Mouse (Mus musculus): ENCODE measurements around the gene Ap3b2. TPM values are rescaled to one million over a fixed set of nuclear protein-coding genes. Genes with fewer than 3 reads are reported as not detected.
"Not testable (repeated sequence)": the region's sequence is repeated elsewhere in the genome, so short reads cannot be mapped to it uniquely, and the experiment has no call there.

The Ap3b2 gene
- polyA plus RNA-seq, 1 experiment from 2014 or later = 0.50 TPM

DNA sequence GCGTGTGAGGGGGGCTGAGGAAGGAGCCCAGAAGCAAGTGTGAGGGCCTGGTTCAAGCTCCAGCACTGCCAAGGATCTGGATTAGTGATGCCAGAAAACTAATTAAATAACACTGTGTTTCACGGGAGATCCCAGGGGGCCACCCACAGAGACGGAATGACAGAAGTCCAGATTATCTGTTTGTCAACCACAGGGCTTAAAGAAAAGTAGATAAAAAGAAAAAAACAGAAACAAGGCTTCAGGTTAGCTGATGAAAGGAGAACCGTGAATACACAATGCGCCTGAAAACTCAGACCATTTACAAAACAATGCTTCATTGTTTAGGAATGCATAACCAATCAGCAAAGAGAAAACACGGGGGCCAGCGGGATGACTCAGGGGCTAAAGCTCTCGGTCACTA is 12.9 kb downstream of the Ap3b2 start:
- Histone ChIP-seq H3K36me3 (ENCODE audit: control insufficient read depth, insufficient read depth, low read length) (no peaks in the 10 kb centered on the region), H3K9ac (ENCODE audit: low read length) (no peak overlapping the region), H3K4me2 (ENCODE audit: low read depth, low read length) (no peak overlapping the region), H3K4me3 (ENCODE audit: low read length) (no peak overlapping the region), H3K9me3 (ENCODE audit: control insufficient read depth, low read length) (no peaks in the 10 kb centered on the region), H3K27ac (ENCODE audit: low read length) (no peak overlapping the region), H3K27me3 (ENCODE audit: control insufficient read depth, insufficient read depth, low read depth, low read length) (peaks cover 16% of the 10 kb centered on the region), H3K4me1 (replicated peaks; ENCODE audit: control insufficient read depth, insufficient read depth, low read length) (no peaks in the 10 kb centered on the region)
- no peak for ATAC-seq (ENCODE audit: low read depth)
- 7% methylated on average over 8 of the region's 8 CpGs for WGBS

GRCm38 (mm10) chr7:81479531-81480090 is 14.1 kb downstream of the Ap3b2 start:
- Histone ChIP-seq H3K27ac (ENCODE audit: low read length) (no peak overlapping the region), H3K4me2 (ENCODE audit: low read depth, low read length) (no peak overlapping the region), H3K27me3 (ENCODE audit: control insufficient read depth, insufficient read depth, low read depth, low read length) (peaks cover 16% of the 10 kb centered on the region), H3K9me3 (ENCODE audit: control insufficient read depth, low read length) (no peaks in the 10 kb centered on the region), H3K4me1 (replicated peaks; ENCODE audit: control insufficient read depth, insufficient read depth, low read length) (no peaks in the 10 kb centered on the region), H3K9ac (ENCODE audit: low read length) (no peak overlapping the region), H3K4me3 (ENCODE audit: low read length) (no peak overlapping the region), H3K36me3 (ENCODE audit: control insufficient read depth, insufficient read depth, low read length) (no peaks in the 10 kb centered on the region)
- WGBS = 48% methylated on average over 3 of the region's 3 CpGs
- no peak for ATAC-seq (ENCODE audit: low read depth)

DNA sequence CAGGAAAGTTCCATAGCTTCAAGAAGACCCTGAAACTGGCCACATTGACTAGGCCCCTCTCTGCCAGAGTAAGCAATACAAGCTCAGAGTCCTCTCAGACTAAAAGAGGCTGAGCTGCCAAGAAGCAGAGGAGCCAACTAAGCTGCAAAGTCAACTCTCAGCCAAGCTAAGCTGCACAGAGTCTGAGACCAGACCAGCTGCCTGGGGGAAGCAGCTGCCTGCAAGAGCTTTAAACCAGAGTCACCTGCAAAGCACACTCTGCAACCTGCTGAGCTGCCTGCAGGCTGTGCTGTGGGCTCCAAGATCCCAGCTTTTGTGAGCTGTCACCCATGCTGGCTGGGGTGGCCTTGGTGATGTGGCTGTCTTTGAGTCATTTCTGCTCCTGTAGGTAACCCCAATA is 15.5 kb downstream of the Ap3b2 start:
- H3K4me3 ChIP-seq (ENCODE audit: low read length); H3K9me3 ChIP-seq (ENCODE audit: control insufficient read depth, low read length); H3K9ac ChIP-seq (ENCODE audit: low read length); ATAC-seq (ENCODE audit: low read depth); H3K4me2 ChIP-seq (ENCODE audit: low read depth, low read length); H3K4me1 ChIP-seq (replicated peaks; ENCODE audit: control insufficient read depth, insufficient read depth, low read length); H3K36me3 ChIP-seq (ENCODE audit: control insufficient read depth, insufficient read depth, low read length); H3K27ac ChIP-seq (ENCODE audit: low read length): not testable (repeated sequence)
- H3K27me3 ChIP-seq (ENCODE audit: control insufficient read depth, insufficient read depth, low read depth, low read length) = peaks cover 16% of the 10 kb centered on the region

- Histone ChIP-seq H3K36me3 (ENCODE audit: control insufficient read depth, insufficient read depth, low read length) (no peaks in the 10 kb centered on the region), H3K4me2 (ENCODE audit: low read depth, low read length) (no peak overlapping the region), H3K4me3 (ENCODE audit: low read length) (no peak overlapping the region), H3K27me3 (ENCODE audit: control insufficient read depth, insufficient read depth, low read depth, low read length) (peaks cover 16% of the 10 kb centered on the region), H3K9ac (ENCODE audit: low read length) (no peak overlapping the region), H3K27ac (ENCODE audit: low read length) (no peak overlapping the region), H3K9me3 (ENCODE audit: control insufficient read depth, low read length) (no peaks in the 10 kb centered on the region), H3K4me1 (replicated peaks; ENCODE audit: control insufficient read depth, insufficient read depth, low read length) (no peaks in the 10 kb centered on the region)
- no peak for ATAC-seq (ENCODE audit: low read depth)
- WGBS = 3% methylated on average over 24 of the region's 24 CpGs
These were observed 16.9 kb downstream of the Ap3b2 start for GRCm38 (mm10) chr7:81476833-81477232.

DNA sequence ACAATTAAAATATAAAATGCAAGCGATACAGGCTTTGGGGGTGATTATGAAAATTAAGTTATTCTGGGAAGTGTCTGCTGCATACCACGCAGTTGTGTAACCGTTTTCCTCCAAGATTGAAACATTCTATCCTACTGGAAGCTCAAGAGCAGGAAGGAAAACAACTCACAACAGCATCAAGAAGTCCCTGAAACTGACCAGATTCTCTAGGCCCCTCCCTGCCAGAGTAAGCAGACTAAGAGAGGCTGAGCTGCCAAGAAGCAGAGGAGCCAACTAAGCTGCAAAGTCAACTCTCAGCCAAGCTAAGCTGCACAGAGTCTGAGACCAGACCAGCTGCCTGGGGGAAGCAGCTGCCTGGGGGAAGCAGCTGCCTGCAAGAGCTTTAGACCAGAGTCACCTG is 18.5 kb downstream of the Ap3b2 start:
- H3K27me3 ChIP-seq (ENCODE audit: control insufficient read depth, insufficient read depth, low read depth, low read length) = peaks cover 16% of the 10 kb centered on the region
- H3K9me3 ChIP-seq (ENCODE audit: control insufficient read depth, low read length) = no peaks in the 10 kb centered on the region
- H3K9ac ChIP-seq (ENCODE audit: low read length) = no peak overlapping the region
- ATAC-seq (ENCODE audit: low read depth) = no peak
- WGBS = 69% methylated on average over 3 of the region's 3 CpGs
- H3K4me1 ChIP-seq (replicated peaks; ENCODE audit: control insufficient read depth, insufficient read depth, low read length) = no peaks in the 10 kb centered on the region
- no peak overlapping the region for H3K4me3 ChIP-seq (ENCODE audit: low read length)
- H3K27ac ChIP-seq (ENCODE audit: low read length) = no peak overlapping the region
- H3K4me2 ChIP-seq (ENCODE audit: low read depth, low read length) = no peak overlapping the region
- H3K36me3 ChIP-seq (ENCODE audit: control insufficient read depth, insufficient read depth, low read length) = no peaks in the 10 kb centered on the region

DNA sequence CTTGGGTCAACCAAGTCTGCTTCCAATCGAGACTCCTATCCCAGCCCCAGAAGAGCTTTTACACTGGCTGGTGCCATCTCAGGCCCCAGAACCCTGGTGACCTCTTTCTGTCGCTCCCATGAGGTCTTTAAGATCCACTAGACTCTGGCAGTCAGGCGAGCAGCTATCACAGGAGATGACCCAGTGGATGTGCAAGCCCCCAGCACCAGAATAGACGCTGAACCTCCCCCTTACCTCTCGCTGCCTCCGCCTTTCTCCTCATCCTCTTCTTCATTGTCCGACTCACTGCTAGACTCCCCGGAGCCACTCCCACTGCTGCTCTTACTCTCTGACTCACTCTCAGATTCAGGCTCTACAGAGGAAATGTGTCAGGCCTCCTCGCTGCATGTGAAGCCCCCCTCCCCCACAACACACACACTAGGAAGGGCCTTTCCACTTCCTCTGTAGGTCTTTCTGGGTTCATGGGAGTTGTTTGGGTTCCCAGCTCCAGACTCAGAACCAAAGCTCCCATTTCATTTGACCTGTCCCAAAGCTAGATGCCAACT is 28.7 kb downstream of the Ap3b2 start:
- Histone ChIP-seq H3K4me3 (ENCODE audit: low read length) (no peak overlapping the region), H3K9ac (ENCODE audit: low read length) (no peak overlapping the region), H3K4me2 (ENCODE audit: low read depth, low read length) (no peak overlapping the region), H3K27me3 (ENCODE audit: control insufficient read depth, insufficient read depth, low read depth, low read length) (no peaks in the 10 kb centered on the region), H3K9me3 (ENCODE audit: control insufficient read depth, low read length) (no peaks in the 10 kb centered on the region), H3K4me1 (replicated peaks; ENCODE audit: control insufficient read depth, insufficient read depth, low read length) (no peaks in the 10 kb centered on the region), H3K27ac (ENCODE audit: low read length) (no peak overlapping the region), H3K36me3 (ENCODE audit: control insufficient read depth, insufficient read depth, low read length) (no peaks in the 10 kb centered on the region)
- 67% methylated on average over 9 of the region's 9 CpGs for WGBS
- no peak for ATAC-seq (ENCODE audit: low read depth)

DNA sequence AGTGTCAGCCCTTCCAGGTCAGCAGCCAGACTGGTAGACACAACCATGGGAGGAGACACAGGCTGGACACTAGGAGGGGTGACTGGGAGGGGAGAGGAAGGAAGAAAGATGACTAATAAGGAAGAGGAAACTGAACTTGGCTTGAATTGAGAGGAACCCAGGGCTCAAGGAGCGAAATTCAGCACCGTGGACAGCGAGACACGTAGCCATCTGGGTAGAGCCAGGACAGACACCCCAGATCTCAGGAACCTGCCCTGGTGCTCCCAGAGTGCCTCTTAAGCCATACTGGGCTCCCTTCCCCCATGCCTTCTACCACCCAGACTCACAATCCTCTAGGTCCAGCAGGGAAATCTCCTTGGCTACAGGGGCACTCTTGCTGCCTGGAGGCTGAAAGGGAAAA is 29.6 kb downstream of the Ap3b2 start:
- H3K27ac ChIP-seq (ENCODE audit: low read length) = no peak overlapping the region
- no peak overlapping the region for H3K4me3 ChIP-seq (ENCODE audit: low read length)
- H3K4me2 ChIP-seq (ENCODE audit: low read depth, low read length) = no peak overlapping the region
- ATAC-seq (ENCODE audit: low read depth) = no peak
- H3K27me3 ChIP-seq (ENCODE audit: control insufficient read depth, insufficient read depth, low read depth, low read length) = no peaks in the 10 kb centered on the region
- 5% methylated on average over 4 of the region's 4 CpGs for WGBS
- no peaks in the 10 kb centered on the region for H3K4me1 ChIP-seq (replicated peaks; ENCODE audit: control insufficient read depth, insufficient read depth, low read length)
- H3K9me3 ChIP-seq (ENCODE audit: control insufficient read depth, low read length) = no peaks in the 10 kb centered on the region
- no peaks in the 10 kb centered on the region for H3K36me3 ChIP-seq (ENCODE audit: control insufficient read depth, insufficient read depth, low read length)
- no peak overlapping the region for H3K9ac ChIP-seq (ENCODE audit: low read length)

GRCm38 (mm10) chr7:81462815-81463214 is 30.9 kb downstream of the Ap3b2 start:
- no peaks in the 10 kb centered on the region for H3K36me3 ChIP-seq (ENCODE audit: control insufficient read depth, insufficient read depth, low read length)
- peaks cover 4% of the 10 kb centered on the region; the same call in 1 of the 2 replicates for H3K27me3 ChIP-seq (ENCODE audit: control insufficient read depth, insufficient read depth, low read depth, low read length)
- H3K4me2 ChIP-seq (ENCODE audit: low read depth, low read length) = no peak overlapping the region
- no peak overlapping the region for H3K9ac ChIP-seq (ENCODE audit: low read length)
- H3K27ac ChIP-seq (ENCODE audit: low read length) = no peak overlapping the region
- no peaks in the 10 kb centered on the region for H3K4me1 ChIP-seq (replicated peaks; ENCODE audit: control insufficient read depth, insufficient read depth, low read length)
- 80% methylated on average over 3 of the region's 3 CpGs for WGBS
- no peak overlapping the region for H3K4me3 ChIP-seq (ENCODE audit: low read length)
- no peak for ATAC-seq (ENCODE audit: low read depth)
- no peaks in the 10 kb centered on the region for H3K9me3 ChIP-seq (ENCODE audit: control insufficient read depth, low read length)

DNA sequence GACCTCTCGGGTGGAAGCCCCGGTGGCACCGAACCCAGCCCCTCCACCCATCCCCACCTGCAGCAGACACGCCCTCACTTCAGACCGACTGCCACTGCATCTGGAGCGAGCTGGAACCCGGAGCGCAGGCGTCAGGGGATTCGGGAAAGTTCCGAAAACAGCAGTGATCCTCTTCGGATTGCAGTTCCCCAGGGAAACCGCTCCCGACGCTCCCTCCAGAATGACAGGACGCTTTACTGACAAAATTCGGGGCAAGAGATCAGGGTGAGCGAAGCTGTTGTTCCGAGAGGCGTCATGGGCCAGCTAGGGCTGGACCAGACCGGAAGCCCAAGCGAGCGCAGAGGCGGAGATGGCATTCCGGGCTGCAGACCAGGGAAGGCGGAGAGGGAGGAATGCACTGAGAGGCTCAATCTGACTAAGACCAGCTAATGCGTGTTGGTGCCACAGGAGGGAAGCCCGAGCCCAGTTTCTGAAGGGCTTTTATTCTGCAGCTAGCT is 38.5 kb downstream of the Ap3b2 start, which contains the start of gene Cpeb1:
TSS of gene Cpeb1 (minus strand) at position 311 of the 497 bp plus-strand sequence.
- under 1% methylated on average over 28 of the region's 28 CpGs for WGBS
- peak; percentile 72 for ATAC-seq (ENCODE audit: low read depth)

More for the DNA sequence above, 38.5 kb downstream of the Ap3b2 start, which contains the start of gene Cpeb1:
- peaks cover 19% of the 10 kb centered on the region for H3K4me1 ChIP-seq (replicated peaks; ENCODE audit: control insufficient read depth, insufficient read depth, low read length)
- H3K9ac ChIP-seq (ENCODE audit: low read length) = peak within 1 kb of the TSS; percentile 24
- H3K4me3 ChIP-seq (ENCODE audit: low read length) = peak within 1 kb of the TSS; percentile 55
- H3K4me2 ChIP-seq (ENCODE audit: low read depth, low read length) = peak within 1 kb of the TSS; percentile 94
- H3K9me3 ChIP-seq (ENCODE audit: control insufficient read depth, low read length) = no peaks in the 10 kb centered on the region
- no peaks in the 10 kb centered on the region for H3K36me3 ChIP-seq (ENCODE audit: control insufficient read depth, insufficient read depth, low read length)
- H3K27me3 ChIP-seq (ENCODE audit: control insufficient read depth, insufficient read depth, low read depth, low read length) = peaks cover 61% of the 10 kb centered on the region
- no peak within 1 kb of the TSS for H3K27ac ChIP-seq (ENCODE audit: low read length)
